Mouse (Mus musculus): ENCODE measurements around the gene Prss16. TPM values are rescaled to one million over a fixed set of nuclear protein-coding genes. Genes with fewer than 3 reads are reported as not detected.

Prss16 gene
- 0.20 and 0.21 TPM in 2 replicates for polyA plus RNA-seq (2014; fragmentation: Nextera tagmentation; extraction: Ambion mirVana)

DNA sequence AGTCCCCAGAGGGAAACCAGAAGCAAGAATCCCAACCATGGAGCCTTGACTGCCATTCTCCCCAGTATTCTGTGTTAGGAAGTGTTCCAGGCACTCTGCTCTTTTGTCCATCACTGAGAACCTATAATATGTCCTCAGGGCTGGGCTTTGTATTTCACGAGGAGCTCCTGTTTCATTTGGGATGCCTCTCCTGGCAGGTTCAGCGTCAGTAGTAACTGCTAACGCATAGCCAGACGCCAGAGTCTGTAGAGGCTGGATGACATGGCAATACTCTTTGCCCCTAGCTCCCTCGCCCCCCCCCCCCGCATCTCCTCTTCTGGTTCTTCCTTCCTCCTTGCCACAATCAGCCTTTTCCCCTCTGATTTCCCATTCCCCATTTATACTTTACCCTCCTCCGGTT, at the start of gene Prss16:
Gene Prss16, minus strand, starts transcription at position 101 of the 400 bp plus-strand sequence.
- 46% methylated on average over 7 of the region's 7 CpGs for WGBS
- Histone ChIP-seq H3K9me3 (ENCODE audit: control insufficient read depth, low read length) (no peaks in the 10 kb centered on the region), H3K4me2 (ENCODE audit: low read depth, severe bottlenecking) (no peak within 1 kb of the TSS), H3K27ac (replicated peaks; ENCODE audit: low read depth, low read length) (no peak within 1 kb of the TSS), H3K36me3 (ENCODE audit: control insufficient read depth, insufficient read depth, low read length) (no peaks in the 10 kb centered on the region), H3K4me1 (ENCODE audit: control insufficient read depth, insufficient read depth, low read length) (no peaks in the 10 kb centered on the region; the same call in 1 of the 2 replicates), H3K4me3 (ENCODE audit: low read depth, low read length) (no peak within 1 kb of the TSS), H3K27me3 (ENCODE audit: control insufficient read depth, insufficient read depth, low read length) (peaks cover 76% of the 10 kb centered on the region), H3K9ac (ENCODE audit: low read length) (no peak within 1 kb of the TSS)
- no peak for ATAC-seq (ENCODE audit: insufficient number of reproducible peaks, low FRiP score, low TSS enrichment, low read depth)
- DNase-seq (ENCODE audit: low spot score) = no peak

DNA sequence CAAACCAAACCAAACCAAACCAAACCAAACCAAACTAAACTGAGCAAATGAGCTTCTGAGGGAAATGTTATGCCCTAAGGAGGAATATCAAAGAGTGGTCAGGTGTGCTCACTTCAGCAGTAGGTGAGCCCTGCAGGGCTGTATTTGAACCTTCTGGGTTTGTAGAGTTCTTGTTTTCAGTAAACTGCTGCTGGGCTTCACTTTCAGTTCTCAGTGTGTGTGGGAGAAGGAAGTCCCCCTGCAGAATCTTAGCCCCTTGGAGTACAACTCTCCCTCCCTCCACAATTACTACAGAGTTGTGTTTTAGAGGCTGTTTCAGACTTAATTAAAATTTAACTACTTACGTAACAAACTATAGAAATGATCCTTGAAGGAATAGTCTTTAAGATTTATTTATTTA, 44.2 kb upstream of the Prss16 start:
- no peaks in the 10 kb centered on the region for H3K9me3 ChIP-seq (ENCODE audit: control insufficient read depth, low read length)
- no peaks in the 10 kb centered on the region for H3K27me3 ChIP-seq (ENCODE audit: control insufficient read depth, insufficient read depth, low read length)
- H3K27ac ChIP-seq (replicated peaks; ENCODE audit: low read depth, low read length) = no peak overlapping the region
- H3K9ac ChIP-seq (ENCODE audit: low read length) = no peak overlapping the region
- WGBS = 100% methylated on average over 1 of the region's 1 CpGs
- H3K4me3 ChIP-seq (ENCODE audit: low read depth, low read length) = no peak overlapping the region
- no peak for ATAC-seq (ENCODE audit: insufficient number of reproducible peaks, low FRiP score, low TSS enrichment, low read depth)
- H3K36me3 ChIP-seq (ENCODE audit: control insufficient read depth, insufficient read depth, low read length) = no peaks in the 10 kb centered on the region
- no peaks in the 10 kb centered on the region for H3K4me1 ChIP-seq (ENCODE audit: control insufficient read depth, insufficient read depth, low read length)
- no peak for DNase-seq (ENCODE audit: low spot score)
- no peak overlapping the region for H3K4me2 ChIP-seq (ENCODE audit: low read depth, severe bottlenecking)

DNA sequence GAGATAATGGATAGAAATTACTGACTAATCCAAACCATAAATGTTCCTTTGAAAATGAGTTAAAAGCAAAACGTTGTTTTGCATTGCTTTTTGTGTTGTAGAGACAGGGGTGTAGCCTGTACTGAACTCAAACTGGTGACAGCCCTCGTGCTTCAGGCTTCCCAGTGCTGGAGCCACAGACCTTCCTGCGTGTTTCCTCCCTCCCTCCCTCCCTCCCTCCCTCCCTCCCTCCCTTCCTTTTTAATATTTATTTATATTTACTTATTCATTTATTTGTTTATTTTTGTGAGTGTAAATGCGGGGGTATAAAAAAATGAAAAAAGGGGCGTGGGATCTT, 41.9 kb upstream of the Prss16 start:
- no peak overlapping the region for H3K9ac ChIP-seq (ENCODE audit: low read length)
- no peaks in the 10 kb centered on the region for H3K9me3 ChIP-seq (ENCODE audit: control insufficient read depth, low read length)
- H3K27me3 ChIP-seq (ENCODE audit: control insufficient read depth, insufficient read depth, low read length) = no peaks in the 10 kb centered on the region
- no peak for DNase-seq (ENCODE audit: low spot score)
- ATAC-seq (ENCODE audit: insufficient number of reproducible peaks, low FRiP score, low TSS enrichment, low read depth) = no peak
- H3K27ac ChIP-seq (replicated peaks; ENCODE audit: low read depth, low read length) = no peak overlapping the region
- H3K4me1 ChIP-seq (ENCODE audit: control insufficient read depth, insufficient read depth, low read length) = no peaks in the 10 kb centered on the region
- H3K36me3 ChIP-seq (ENCODE audit: control insufficient read depth, insufficient read depth, low read length) = no peaks in the 10 kb centered on the region
- H3K4me3 ChIP-seq (ENCODE audit: low read depth, low read length) = peak overlapping the region; percentile 43
- 11% methylated on average over 5 of the region's 5 CpGs for WGBS
- H3K4me2 ChIP-seq (ENCODE audit: low read depth, severe bottlenecking) = peak overlapping the region; percentile 50

DNA sequence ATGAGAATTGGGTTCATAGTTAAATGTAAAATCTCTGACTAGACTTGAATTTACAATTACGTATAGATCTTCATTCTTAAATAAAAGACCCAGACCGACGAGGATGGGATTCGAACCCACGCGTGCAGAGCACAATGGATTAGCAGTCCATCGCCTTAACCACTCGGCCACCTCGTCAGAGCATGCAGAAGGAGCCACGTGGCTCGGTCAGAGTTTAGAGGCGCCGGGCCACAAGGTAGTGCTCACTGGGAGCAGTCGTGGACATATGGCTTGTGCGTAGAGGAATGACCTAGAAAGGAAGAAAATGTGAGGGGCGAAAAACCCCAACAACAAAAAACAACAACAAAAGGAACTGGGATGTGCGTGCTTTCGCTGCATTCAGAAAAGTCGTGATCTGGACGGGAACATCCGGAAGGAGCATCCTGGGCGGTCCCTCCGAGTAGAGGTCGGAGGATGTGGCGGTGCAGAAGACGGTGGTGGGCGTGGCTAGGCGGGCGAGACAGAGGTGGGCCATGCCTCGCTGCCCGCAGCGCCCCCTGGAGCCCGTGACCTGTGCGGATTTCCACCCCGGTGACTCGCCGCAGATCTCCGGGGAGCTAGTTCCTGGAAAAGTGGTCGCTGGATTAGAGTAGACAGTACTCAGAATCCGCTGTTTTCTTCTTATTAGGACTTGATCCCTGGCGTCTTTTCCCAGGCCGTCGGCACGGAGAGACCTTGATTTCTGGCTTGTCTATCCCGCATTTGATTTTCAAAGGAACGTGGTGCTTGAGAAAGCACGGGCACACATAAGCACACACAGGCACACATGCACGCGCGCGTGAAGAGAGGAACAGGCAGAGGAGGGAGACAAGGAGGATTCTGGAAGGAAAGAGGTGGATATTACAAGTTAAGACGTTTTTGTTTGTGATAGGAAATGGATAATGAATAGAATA, 41.3 kb upstream of the Prss16 start:
- peak overlapping the region; percentile 76 for H3K27ac ChIP-seq (replicated peaks; ENCODE audit: low read depth, low read length)
- H3K36me3 ChIP-seq (ENCODE audit: control insufficient read depth, insufficient read depth, low read length) = no peaks in the 10 kb centered on the region
- H3K9ac ChIP-seq (ENCODE audit: low read length) = peak overlapping the region; percentile 45; the same call in 1 of the 2 replicates
- peak overlapping the region; percentile 50 for H3K4me2 ChIP-seq (ENCODE audit: low read depth, severe bottlenecking)
- DNase-seq (ENCODE audit: low spot score) = peak; percentile 98
- peak; percentile 92 for ATAC-seq (ENCODE audit: insufficient number of reproducible peaks, low FRiP score, low TSS enrichment, low read depth)
- WGBS = under 1% methylated on average over 52 of the region's 52 CpGs
- H3K4me1 ChIP-seq (ENCODE audit: control insufficient read depth, insufficient read depth, low read length) = no peaks in the 10 kb centered on the region
- H3K4me3 ChIP-seq (ENCODE audit: low read depth, low read length) = peak overlapping the region; percentile 43
- no peaks in the 10 kb centered on the region for H3K27me3 ChIP-seq (ENCODE audit: control insufficient read depth, insufficient read depth, low read length)
- H3K9me3 ChIP-seq (ENCODE audit: control insufficient read depth, low read length) = no peaks in the 10 kb centered on the region

DNA sequence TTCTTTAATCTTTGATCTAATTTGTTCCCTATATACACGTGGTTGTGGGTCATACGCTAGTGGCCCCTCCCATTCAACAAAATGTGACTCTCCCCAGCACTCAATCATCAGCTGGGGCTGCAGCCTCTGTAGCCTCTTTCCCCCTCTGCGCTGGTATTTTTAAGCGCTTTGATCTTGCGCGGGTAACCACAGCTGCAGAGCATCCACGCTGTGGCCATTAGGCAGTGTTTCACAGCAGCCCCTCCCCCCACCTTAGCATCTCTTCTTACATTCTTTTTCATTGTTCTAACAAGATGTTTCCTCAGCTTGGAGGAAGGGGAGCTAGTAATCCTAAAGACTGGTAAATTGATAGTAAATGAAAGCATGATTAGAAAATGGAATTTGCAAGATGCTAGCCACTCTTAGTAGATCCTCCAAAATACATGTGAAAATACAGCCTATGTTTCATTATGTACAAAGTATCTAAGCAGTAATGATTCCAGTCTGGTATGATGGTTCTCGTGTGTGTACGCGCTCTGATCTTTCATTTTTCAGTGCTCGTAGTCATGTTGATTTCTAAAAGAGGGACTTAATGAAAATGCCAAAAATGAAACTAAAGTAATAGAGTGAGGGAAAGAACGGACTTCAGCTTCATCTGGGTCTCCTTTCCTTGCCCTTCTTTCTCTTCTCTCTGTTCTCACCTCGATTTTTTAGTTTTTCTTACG, 40.3 kb upstream of the Prss16 start:
- H3K27me3 ChIP-seq (ENCODE audit: control insufficient read depth, insufficient read depth, low read length) = no peaks in the 10 kb centered on the region
- peak overlapping the region; percentile 50 for H3K4me2 ChIP-seq (ENCODE audit: low read depth, severe bottlenecking)
- DNase-seq (ENCODE audit: low spot score) (peak; percentile 86), ATAC-seq (ENCODE audit: insufficient number of reproducible peaks, low FRiP score, low TSS enrichment, low read depth) (peak; percentile 71)
- peak overlapping the region; percentile 43 for H3K4me3 ChIP-seq (ENCODE audit: low read depth, low read length)
- no peak overlapping the region; the same call in 1 of the 2 replicates for H3K9ac ChIP-seq (ENCODE audit: low read length)
- WGBS = 1% methylated on average over 14 of the region's 14 CpGs
- no peaks in the 10 kb centered on the region for H3K36me3 ChIP-seq (ENCODE audit: control insufficient read depth, insufficient read depth, low read length)
- H3K27ac ChIP-seq (replicated peaks; ENCODE audit: low read depth, low read length) = peak overlapping the region; percentile 76
- H3K4me1 ChIP-seq (ENCODE audit: control insufficient read depth, insufficient read depth, low read length) = no peaks in the 10 kb centered on the region
- no peaks in the 10 kb centered on the region for H3K9me3 ChIP-seq (ENCODE audit: control insufficient read depth, low read length)

DNA sequence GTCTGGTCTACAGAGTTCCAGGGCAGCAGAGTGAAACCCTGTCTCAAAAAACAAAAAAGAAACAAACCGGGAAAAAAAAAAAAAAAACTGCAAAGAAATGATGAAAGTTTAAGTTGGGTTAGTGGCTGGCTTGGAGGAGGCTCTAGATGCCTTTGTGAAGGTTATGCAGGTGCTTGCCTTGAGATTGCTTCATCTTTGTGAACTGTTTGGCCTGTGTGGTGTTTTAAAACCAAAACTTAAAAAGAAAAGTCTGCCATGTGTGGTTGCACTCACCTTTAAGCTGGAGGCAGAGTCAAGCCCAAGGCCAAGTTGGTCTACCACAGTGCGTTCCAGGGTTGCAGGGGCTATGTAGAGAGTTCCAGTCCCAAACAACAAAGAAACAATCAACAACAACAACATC, 39.5 kb upstream of the Prss16 start:
- Histone ChIP-seq H3K4me1 (ENCODE audit: control insufficient read depth, insufficient read depth, low read length) (0 out of 2 replicates have a peak, but pooled peaks cover 3% of the 10 kb centered on the region), H3K4me2 (ENCODE audit: low read depth, severe bottlenecking) (no peak overlapping the region), H3K9me3 (ENCODE audit: control insufficient read depth, low read length) (no peaks in the 10 kb centered on the region), H3K4me3 (ENCODE audit: low read depth, low read length) (no peak overlapping the region), H3K36me3 (ENCODE audit: control insufficient read depth, insufficient read depth, low read length) (no peaks in the 10 kb centered on the region), H3K27ac (replicated peaks; ENCODE audit: low read depth, low read length) (no peak overlapping the region), H3K27me3 (ENCODE audit: control insufficient read depth, insufficient read depth, low read length) (no peaks in the 10 kb centered on the region), H3K9ac (ENCODE audit: low read length) (no peak overlapping the region)
- ATAC-seq (ENCODE audit: insufficient number of reproducible peaks, low FRiP score, low TSS enrichment, low read depth) (no peak), DNase-seq (ENCODE audit: low spot score) (no peak)
- 85% methylated on average over 2 of the region's 2 CpGs for WGBS

DNA sequence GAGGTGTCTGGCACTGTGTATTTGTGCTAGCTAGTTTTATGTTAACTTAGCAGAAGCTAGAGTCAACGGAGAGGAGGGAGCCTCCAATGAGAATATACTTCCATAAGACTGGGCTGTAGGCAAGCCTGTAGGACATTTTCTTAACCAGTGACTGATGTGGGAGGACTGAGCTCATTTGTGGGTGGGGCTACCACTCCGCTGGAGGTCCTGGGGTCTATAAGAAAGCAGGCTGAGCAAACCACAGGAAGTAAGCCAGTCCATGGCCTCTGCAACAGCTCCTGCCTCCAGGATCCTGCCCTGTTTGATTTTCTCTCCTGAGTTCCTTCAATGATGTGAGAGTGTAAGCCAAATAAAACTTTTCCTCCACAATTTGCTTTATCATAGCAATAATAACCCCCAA, 35.8 kb upstream of the Prss16 start:
- Histone ChIP-seq H3K4me2 (ENCODE audit: low read depth, severe bottlenecking) (no peak overlapping the region; the same call in 1 of the 2 replicates), H3K9me3 (ENCODE audit: control insufficient read depth, low read length) (no peaks in the 10 kb centered on the region), H3K4me3 (ENCODE audit: low read depth, low read length) (no peak overlapping the region), H3K4me1 (ENCODE audit: control insufficient read depth, insufficient read depth, low read length) (0 out of 2 replicates have a peak, but pooled peaks cover 3% of the 10 kb centered on the region), H3K9ac (ENCODE audit: low read length) (no peak overlapping the region), H3K36me3 (ENCODE audit: control insufficient read depth, insufficient read depth, low read length) (no peaks in the 10 kb centered on the region), H3K27ac (replicated peaks; ENCODE audit: low read depth, low read length) (no peak overlapping the region), H3K27me3 (ENCODE audit: control insufficient read depth, insufficient read depth, low read length) (no peaks in the 10 kb centered on the region)
- whole genome bisulfite sequencing = 77% methylated on average over 2 of the region's 2 CpGs
- DNase-seq (ENCODE audit: low spot score) = no peak
- ATAC-seq (ENCODE audit: insufficient number of reproducible peaks, low FRiP score, low TSS enrichment, low read depth) = no peak

DNA sequence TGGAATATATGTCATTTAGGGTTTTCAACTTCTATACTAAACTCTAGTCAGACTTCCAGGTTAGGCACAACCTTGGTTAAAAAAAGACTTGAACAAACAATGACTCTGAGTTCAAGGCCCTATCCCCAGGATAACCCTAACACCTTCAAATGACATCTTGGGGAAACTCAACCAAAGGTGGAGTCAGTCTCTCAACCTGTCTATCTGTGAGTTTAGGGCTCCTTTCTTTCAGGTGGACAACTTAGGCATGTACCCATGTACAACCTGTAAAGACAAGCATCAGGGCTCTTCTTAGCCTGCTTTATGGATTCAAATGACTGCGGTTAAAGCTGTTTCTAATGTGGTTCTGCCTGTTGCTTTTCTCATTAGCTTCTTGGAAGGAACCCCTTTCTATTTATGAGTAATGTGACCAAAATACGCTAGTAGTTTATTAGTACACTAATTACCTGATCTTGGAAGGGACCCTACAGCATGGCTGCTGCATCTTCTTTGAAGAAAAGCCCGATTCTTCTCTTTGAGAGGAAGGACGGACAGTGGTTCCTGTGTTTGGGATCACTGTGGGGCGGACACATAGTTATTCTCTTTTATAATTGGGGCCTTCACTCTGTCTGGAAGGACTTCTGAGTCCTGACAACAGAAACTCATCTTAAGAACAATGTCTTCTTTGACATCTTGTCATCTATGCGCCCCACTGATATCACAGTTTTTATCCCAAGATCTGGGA, 35.1 kb upstream of the Prss16 start:
- Histone ChIP-seq H3K27ac (replicated peaks; ENCODE audit: low read depth, low read length) (peak overlapping the region; percentile 56; the same call in 1 of the 2 replicates), H3K4me1 (ENCODE audit: control insufficient read depth, insufficient read depth, low read length) (0 out of 2 replicates have a peak, but pooled peaks cover 3% of the 10 kb centered on the region), H3K27me3 (ENCODE audit: control insufficient read depth, insufficient read depth, low read length) (no peaks in the 10 kb centered on the region), H3K9me3 (ENCODE audit: control insufficient read depth, low read length) (no peaks in the 10 kb centered on the region), H3K4me3 (ENCODE audit: low read depth, low read length) (no peak overlapping the region; the same call in 1 of the 2 replicates), H3K9ac (ENCODE audit: low read length) (no peak overlapping the region), H3K36me3 (ENCODE audit: control insufficient read depth, insufficient read depth, low read length) (no peaks in the 10 kb centered on the region), H3K4me2 (ENCODE audit: low read depth, severe bottlenecking) (peak overlapping the region; percentile 49; the same call in 1 of the 2 replicates)
- 88% methylated on average over 6 of the region's 6 CpGs for whole genome bisulfite sequencing
- ATAC-seq (ENCODE audit: insufficient number of reproducible peaks, low FRiP score, low TSS enrichment, low read depth) = no peak
- no peak for DNase-seq (ENCODE audit: low spot score)
